Mouse (Mus musculus) monocyte, adult 2 months (primary cell): ENCODE measurements around the gene Gm9999.

ENCODE experiments used
- DNase-seq, 2 experiments: peaks; one replicate each; pipeline ENCODE4 v3.0.0; 2022; ENCODE audit warnings: low spot score in 2 of 2, low read depth in 1 of 2

The Gm9999 gene

GRCm38 (mm10) chr7:46998942-46999341 is 15.6 kb downstream of the Gm9999 start:
- no peak for DNase-seq

GRCm38 (mm10) chr7:46999983-47000643 is 16.7 kb downstream of the Gm9999 start:
- no peak for DNase-seq

GRCm38 (mm10) chr7:47000644-47000983 is 17.2 kb downstream of the Gm9999 start:
- DNase-seq: no peak

- no peak for DNase-seq
These were observed 17.9 kb downstream of the Gm9999 start for GRCm38 (mm10) chr7:47001125-47001899.

DNA sequence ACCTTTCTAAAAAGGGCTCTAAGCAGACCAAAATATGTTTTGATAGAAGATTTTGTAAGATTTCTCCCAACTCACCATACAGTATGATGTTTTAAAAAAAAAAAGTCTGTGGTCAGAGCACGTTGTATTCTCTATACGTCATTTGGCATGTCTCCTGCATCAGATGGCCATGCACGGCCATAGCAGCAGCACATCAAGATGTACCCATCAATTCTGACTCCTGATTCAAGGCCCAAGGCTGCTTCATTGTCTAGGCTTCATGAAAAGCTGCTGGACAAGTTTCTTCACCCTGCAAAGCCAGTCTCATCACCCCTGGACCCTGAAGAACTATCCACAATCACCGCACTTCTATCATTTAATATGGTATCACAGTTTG is 18.5 kb downstream of the Gm9999 start:
- DNase-seq: no peak

- DNase-seq: no peak
These were observed 20.2 kb downstream of the Gm9999 start for GRCm38 (mm10) chr7:47003411-47004115.

- DNase-seq: no peak
These were observed 23.9 kb downstream of the Gm9999 start for GRCm38 (mm10) chr7:47007109-47007780.

DNA sequence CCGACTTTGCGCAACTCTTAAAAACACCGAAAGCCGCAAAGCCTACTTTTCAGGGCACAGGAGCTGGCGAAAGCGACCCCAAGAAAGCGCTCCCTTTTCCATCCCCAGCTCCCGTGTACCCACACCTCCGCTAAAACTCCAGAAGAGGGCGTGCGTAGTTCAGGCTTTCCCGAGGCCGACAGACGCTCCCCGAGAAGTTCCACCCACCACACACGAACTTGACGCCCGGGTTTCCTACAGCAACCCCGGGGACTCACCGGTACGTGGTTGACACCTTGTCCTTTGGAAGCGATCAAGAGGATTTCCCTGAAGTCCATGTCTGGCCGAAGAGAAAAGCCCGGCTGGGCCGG is 24.4 kb downstream of the Gm9999 start:
- no peak for DNase-seq

GRCm38 (mm10) chr7:47008168-47008993 is 25.0 kb downstream of the Gm9999 start, which contains the start of gene Spty2d1:
Gene Spty2d1 (minus strand): TSS chr7:47008411.
- DNase-seq: peak; percentile 98 to 99

DNA sequence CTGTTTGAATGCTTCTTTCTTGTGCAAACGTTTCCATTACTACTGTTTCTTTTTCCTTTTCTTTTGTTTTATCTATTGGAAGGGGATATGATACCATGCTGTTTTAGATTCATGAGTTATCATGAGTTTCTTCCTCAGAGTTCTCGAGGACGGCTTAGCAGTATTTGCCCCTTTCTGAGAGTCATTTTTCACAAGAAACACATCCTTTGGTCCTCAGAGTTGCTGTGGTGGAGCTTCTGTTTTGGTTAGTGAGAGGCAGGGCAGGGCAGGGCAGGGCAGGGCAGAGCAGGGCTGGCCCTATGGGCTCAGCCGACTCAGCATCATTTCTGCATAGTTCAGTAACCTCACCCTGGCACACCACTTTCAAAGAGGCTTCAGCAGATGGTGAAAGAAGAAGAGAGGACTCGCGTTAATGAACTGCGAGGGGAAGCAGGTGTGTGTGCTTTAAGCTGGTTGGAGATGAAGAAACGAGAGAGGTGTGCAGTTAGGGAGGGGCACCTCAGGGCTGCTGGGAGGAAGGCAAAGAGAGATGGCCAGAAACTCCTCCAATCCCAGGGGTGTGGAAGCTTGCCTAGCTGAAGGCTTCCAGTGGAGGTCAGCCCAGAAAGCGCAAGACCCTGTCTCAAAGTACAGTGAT is 29.9 kb downstream of the Gm9999 start:
- no peak for DNase-seq

GRCm38 (mm10) chr7:47014564-47015389 is 31.4 kb downstream of the Gm9999 start:
- DNase-seq: peak in 1 of 2 experiments; percentile 25

DNA sequence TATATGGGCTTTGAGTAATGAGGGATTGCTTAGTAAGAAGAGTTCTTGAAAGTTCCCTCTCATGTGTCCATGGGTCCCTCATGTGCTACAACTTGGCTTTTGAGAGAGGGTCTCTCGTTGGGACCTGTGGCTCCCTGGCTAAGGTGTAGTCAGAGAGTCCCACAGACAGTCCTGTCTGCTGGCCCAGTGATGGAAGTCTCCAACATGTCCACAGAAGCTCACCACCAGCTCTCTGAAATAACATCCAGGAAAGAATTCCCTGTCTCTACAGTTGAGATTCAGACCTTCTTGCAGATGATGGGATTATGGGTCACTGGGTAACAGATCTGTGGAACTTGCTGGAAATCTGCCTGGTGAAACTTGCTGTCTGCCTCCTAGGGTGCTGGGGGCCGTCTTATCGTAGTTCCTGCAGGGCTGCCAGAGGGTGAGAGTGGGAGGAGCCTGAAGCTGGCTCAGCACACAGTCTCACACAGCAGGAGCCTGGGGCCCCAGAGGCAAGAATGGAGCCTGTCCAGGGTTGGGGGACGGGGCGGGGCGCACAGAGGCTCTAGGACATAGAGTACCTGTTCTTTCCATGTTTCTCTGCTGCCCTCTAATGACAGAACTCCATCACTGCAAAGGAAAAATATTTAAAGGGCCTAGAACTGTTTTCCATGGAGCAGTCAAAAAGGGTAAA is 32.1 kb downstream of the Gm9999 start:
- peak; percentile 58 for DNase-seq

DNA sequence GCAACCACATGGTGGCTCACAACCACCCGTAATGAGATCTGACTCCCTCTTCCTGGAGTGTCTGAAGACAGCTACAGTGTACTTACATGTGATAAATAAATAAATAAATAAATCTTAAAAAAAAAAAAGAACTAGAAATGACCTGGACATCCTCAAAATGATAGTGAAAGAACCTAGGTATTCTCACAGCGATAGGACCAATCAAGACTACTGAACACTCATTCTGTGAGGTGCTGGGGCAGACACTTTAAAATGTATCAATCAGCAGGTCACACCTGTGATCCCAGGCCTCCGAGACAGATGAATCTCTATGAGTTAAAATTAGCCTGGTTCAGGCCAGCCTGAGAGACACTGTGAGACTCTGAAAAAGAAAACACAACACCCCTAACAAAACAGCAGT is 33.2 kb downstream of the Gm9999 start:
- no peak for DNase-seq

DNA sequence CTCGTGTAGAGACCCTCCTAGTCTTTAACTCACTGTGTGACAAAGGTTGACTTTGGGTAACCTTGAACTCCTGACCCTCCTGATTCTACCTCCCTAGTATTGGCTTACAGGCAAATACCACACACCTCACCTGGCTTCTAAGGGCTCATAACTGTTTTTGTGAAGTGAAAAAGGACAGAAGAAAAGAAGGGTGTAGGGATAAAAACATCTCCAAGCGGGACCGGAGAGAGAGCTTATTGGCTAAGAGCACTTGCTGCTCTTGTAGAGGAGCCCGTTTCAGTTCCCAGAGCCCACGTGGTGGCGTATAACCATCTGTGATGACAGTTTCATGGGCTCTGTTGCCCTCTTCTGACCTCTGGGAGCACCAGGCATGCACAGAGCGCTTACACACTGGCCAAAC is 33.8 kb downstream of the Gm9999 start:
- DNase-seq: no peak

- no peak for DNase-seq
These were observed 36.3 kb downstream of the Gm9999 start for GRCm38 (mm10) chr7:47019641-47020040.

DNA sequence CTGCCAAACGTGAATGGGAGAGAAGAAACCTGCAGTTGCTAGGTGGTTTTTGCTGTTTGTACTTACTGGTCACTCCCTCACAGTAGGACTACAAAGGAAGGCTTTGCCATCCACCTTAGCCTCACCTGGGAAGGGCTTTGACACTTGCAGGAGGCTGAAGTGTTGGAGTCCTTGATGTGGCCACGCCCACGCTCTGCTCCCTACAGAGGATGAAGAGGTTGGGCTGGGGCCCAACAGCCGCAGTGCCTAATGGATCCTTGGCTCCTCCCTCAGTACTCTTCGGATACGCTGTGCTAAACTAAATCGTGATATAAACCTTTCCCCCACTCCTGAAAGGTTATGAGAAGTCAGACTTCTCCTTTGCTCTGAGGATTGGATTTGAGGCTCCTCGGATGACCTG is 37.6 kb downstream of the Gm9999 start:
- DNase-seq: no peak

DNA sequence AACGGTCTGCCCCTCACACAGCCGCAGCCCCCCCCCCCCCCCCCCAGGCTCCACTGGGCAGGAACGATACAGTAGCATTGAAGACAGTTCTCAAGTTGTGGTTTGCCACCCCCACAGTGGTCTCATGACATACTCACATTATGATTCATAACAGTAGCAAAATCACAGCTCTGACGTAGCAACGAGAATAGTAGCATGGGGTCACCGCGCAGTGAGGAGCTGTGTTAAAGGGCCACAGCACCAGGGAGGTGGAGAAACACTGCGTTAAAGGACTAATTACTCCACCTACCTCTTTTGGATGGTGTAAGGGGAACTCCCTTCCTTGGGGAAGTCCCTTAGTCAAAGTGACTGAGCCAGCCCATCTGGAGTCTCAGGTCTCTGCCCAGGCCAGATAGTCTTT is 39.1 kb downstream of the Gm9999 start:
- peak; percentile 48 to 61 for DNase-seq

- peak; percentile 62 to 84 for DNase-seq
These were observed 40.1 kb downstream of the Gm9999 start for GRCm38 (mm10) chr7:47023530-47023929.

- no peak for DNase-seq
These were observed 41.1 kb downstream of the Gm9999 start for GRCm38 (mm10) chr7:47024454-47024853.
